Mouse (Mus musculus): ENCODE data around the gene Hsp90b1.
"Not testable (repeated sequence)": the region's sequence is repeated elsewhere in the genome, so short reads cannot be mapped to it uniquely, and the experiment has no call there.

Gene Hsp90b1

DNA sequence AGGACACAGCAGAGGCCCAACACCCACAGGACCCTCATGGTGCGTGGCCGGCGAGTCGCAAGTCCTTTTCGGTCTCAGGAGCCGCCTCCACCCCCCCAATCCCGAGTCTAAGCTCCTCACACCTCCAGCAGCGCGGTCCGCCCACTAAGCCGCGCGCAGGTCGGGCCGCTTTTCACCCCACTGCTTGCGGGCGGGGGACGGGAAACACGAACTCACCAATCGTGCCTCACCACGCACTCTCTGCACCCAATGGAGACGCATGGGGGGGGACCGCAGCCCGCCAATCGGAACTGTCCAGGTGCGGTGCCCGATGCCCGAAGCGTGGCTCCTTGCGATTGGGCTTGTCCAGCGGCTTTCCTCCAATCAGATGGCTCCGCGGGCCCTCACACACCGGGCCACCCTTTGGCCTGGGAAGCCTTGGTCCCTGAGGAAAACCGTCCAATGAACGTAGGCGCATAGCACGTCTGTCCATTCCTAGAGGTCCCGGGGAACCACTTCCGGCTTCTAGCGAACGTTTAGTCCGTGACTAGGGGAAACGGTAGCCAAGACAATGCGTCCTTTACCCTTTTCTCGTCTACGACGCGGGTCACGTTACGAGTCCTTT is at the start of gene Hsp90b1, which contains the start of gene Ttc41:
TSS of gene Hsp90b1 (minus strand) at position 192 of the 604 bp plus-strand sequence.
TSS of gene Ttc41 (plus strand) at position 494 of the 604 bp plus-strand sequence.
- peak; percentile 97 for DNase-seq (ENCODE audit: low read depth)

- no peak for DNase-seq (ENCODE audit: low read depth)
Observed at GRCm38 (mm10) chr10:86744306-86744705, 39.0 kb upstream of the Hsp90b1 start.

DNA sequence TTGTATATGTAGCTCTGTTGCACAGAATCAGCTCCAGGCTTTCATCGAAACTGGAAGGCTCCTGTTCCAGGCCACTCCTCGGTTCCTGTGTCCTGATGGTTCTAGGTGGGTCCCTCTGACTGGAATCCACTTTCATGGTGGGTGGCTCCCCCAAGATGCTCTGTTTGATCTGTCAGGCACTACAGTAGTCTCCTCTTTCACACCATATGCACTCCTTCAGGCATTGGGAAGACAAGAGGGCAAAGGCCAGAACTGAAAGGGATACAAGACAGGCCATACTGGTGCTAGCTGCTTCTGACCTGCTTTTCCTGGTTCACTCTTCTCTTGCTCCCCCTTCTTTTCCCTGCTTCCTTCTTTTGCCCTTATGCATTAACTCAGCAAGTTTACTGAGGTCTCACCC is 37.6 kb upstream of the Hsp90b1 start:
- no peak for DNase-seq (ENCODE audit: low read depth)

DNA sequence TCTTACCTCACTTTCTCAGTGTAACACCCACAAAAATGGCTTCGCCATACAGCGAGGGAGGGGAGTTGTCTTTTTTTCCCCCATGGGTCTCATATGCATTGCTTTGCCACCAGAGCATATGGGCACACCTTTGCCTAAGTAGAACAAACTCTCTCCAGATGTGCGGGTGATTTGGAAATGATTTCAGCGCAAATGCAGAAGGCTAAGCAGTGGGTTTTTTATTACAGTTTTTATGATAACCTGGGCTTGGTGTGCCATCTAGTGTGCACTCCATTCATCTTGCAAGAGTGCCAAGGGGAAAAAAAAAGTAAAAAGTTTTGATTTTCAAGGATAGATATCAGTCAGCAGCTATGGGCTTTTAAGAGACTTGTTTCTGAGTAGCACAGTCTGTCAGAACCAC is 29.7 kb upstream of the Hsp90b1 start:
- peak; percentile 43 for DNase-seq (ENCODE audit: low read depth)

DNA sequence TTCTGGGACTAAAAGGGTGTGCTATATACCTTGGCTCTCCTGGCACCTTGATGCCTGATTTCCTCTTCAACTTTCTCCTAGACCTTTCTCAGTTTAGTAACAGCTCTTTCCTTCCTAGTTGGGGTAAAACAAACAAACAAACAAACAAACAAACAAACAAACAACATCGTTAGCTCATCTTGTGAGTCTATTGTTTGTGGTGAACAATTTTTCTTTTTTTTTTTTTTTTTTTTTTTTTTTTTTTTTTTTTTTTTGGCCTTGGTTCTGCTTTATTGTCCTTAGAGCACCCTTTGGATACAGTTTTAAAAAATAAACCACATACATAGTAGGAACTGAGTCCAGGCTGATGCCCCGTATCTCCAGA is 26.2 kb upstream of the Hsp90b1 start:
- DNase-seq (ENCODE audit: low read depth): no peak

- peak; percentile 93 for DNase-seq (ENCODE audit: low read depth)
Observed at GRCm38 (mm10) chr10:86730823-86731499, 25.7 kb upstream of the Hsp90b1 start.

DNA sequence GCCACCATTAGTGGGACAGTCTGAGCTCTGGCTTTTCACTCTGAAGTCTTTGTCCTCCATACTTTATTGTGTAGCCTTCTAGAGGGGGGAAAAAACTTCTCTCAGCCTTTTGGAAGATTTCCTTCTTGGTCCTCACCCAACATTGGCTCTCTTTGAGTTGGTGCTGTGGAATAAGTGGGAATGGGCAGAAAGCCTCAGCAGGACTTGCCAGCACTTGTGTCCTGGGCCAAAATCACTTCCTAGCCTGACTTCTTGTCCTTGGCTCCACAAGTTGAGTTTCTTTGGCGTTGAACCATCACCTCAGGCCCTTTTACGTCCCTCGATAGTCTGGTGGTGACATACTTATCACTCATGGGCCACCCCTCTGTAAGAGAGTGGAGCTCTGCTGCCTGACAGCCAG is 22.9 kb upstream of the Hsp90b1 start:
- DNase-seq (ENCODE audit: low read depth): no peak

DNA sequence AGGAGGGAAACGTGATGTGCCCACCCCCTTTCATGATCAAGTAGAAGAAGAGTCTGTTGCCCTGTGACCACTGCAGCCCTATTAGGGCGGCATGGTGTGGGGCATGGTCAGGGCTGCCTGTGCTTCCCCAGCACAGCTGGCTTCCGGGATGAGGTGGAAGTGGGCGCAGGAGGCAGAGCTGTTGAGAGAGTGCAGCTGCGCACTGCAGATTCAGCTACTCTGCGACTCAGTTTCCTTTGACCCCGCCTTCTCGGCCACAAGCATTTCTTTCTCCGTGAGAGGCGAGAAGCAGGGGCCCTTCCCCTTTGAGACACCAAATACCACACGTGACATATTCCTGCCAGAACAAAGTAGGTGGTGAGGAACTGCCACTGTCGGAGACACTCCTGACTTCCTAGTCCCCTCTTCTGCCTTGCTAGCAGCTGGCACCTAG is 22.3 kb upstream of the Hsp90b1 start:
- DNase-seq (ENCODE audit: low read depth): peak; percentile 90

- DNase-seq (ENCODE audit: low read depth): no peak
Observed at GRCm38 (mm10) chr10:86712156-86712555, 6.8 kb upstream of the Hsp90b1 start.

DNA sequence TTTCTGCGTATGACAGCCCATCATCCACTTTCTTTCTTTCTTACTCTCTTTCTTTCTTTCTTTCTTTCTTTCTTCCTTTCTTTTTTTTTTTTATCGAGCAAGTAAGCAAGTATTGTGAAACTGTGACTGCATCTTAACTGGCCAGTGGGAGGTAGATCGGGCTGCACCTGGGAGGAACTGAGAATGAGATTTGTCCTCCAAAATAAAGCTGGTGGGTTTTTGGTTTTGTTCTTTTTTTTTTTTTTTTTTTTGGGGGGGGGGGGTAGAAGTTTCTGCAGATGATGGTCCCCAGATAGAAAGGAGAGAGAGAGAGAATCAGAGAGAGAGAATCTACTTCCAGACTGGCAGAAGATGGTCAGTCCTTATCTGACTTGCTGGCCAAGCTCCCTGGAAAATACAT is 1.8 kb upstream of the Hsp90b1 start:
- no peak for DNase-seq (ENCODE audit: low read depth)

- DNase-seq (ENCODE audit: low read depth): peak; percentile 97
Observed at GRCm38 (mm10) chr10:86705922-86706752, 828 bp upstream of the Hsp90b1 start.

GRCm38 (mm10) chr10:86704589-86705191 is 619 bp downstream of the Hsp90b1 start:
- DNase-seq (ENCODE audit: low read depth): peak; percentile 42

GRCm38 (mm10) chr10:86704141-86704540 is 1.2 kb downstream of the Hsp90b1 start:
- DNase-seq (ENCODE audit: low read depth): peak; percentile 40

GRCm38 (mm10) chr10:86703375-86703774 is 1.9 kb downstream of the Hsp90b1 start:
- DNase-seq (ENCODE audit: low read depth): no peak

DNA sequence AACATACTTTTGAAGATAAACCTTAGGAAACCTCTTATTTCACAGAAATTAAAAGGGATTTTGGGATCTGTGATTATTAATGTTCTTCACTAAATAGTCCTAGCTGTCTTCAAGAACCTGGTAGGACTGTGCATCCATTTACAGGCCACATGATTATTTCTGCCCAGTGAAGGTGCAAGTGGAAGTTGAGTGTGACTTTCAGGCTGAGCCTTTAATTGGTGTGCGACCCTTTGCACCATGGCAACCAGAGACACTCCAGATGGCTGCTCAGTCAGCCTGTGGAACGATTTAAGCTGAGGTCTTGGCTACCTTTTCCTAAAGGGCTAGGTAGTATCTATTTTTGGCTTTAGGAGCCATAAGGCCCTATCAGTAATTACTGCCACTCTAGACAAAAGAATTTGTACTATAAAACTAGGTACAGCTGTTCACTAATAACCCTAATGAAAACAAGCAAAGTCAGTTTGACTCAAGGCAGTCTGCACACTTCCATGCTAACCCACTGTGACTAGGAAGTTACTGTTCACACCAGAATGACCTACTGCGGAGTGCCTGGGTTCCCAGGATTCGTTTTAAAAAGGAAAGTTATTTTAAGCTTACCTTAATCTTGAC is 2.9 kb downstream of the Hsp90b1 start:
- DNase-seq (ENCODE audit: low read depth): no peak

DNA sequence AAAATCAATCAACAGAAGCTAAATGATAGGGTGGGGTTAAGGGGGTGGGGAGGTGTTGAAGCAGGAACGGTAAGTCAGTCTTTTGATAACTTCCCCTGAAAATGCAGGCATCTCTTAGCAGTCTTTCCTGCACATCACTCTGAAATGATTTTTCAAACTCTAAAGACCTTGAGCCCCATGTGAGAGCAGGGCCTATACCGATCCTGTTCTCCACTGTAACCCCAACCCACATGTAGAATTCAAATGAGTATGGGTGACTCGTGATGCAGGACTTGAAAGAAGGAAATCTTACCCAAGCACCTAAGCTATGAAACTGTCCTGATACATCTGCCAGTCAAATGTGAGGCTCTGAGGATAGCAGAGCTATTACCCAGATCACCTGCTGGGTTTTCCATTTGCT is 4.3 kb downstream of the Hsp90b1 start:
- no peak for DNase-seq (ENCODE audit: low read depth)

- DNase-seq (ENCODE audit: low read depth): no peak
Observed at GRCm38 (mm10) chr10:86700251-86700650, 5.1 kb downstream of the Hsp90b1 start.

GRCm38 (mm10) chr10:86686017-86686360 is 19.3 kb downstream of the Hsp90b1 start:
- DNase-seq (ENCODE audit: low read depth): peak; percentile 46

- peak; percentile 92 for DNase-seq (ENCODE audit: low read depth)
Observed at GRCm38 (mm10) chr10:86685179-86686016, 19.9 kb downstream of the Hsp90b1 start.

DNA sequence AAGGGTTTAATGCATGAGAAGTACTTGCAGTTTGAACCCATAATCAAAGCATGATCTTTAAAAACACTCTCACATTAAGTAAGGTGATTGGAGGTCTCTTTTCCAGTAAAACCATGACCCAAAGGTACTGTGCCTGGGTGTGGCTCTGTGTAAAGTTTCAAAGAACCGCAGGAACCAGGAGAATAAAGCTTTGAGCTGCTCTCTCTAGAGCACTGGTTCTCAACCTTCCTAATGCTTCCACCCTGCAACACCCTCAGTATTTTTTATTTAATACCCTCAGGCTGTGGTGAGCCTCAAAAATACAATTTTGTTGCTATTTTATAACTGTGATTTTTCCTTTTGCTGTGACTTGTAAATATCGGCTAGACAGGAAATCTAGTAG is 20.5 kb downstream of the Hsp90b1 start:
- not testable (repeated sequence) for DNase-seq (ENCODE audit: low read depth)

GRCm38 (mm10) chr10:86670550-86670949 is 34.8 kb downstream of the Hsp90b1 start:
- DNase-seq (ENCODE audit: low read depth): not testable (repeated sequence)

All from induced T-regulatory cell, adult 2 months (primary cell).